Mouse (Mus musculus) olfactory bulb, adult 2 months (tissue): Measurements from ENCODE around the gene Nt5c1b.

Experiments used
- CTCF ChIP-seq: fragments of 200-500 bp; IDR thresholded peaks from 2 replicates; pipeline ENCODE4 v1.5.1; 2012; ENCODE audit warnings: low read depth, mild to moderate bottlenecking, low read length, moderate library complexity; ENCODE audit not compliant: insufficient read depth
- POLR2A ChIP-seq: fragments of 200-500 bp; IDR thresholded peaks from 2 replicates; pipeline ENCODE4 v1.6.1; 2012; ENCODE audit warnings: mild to moderate bottlenecking, low read depth, low read length, moderate library complexity; ENCODE audit not compliant: insufficient read depth

DNA sequence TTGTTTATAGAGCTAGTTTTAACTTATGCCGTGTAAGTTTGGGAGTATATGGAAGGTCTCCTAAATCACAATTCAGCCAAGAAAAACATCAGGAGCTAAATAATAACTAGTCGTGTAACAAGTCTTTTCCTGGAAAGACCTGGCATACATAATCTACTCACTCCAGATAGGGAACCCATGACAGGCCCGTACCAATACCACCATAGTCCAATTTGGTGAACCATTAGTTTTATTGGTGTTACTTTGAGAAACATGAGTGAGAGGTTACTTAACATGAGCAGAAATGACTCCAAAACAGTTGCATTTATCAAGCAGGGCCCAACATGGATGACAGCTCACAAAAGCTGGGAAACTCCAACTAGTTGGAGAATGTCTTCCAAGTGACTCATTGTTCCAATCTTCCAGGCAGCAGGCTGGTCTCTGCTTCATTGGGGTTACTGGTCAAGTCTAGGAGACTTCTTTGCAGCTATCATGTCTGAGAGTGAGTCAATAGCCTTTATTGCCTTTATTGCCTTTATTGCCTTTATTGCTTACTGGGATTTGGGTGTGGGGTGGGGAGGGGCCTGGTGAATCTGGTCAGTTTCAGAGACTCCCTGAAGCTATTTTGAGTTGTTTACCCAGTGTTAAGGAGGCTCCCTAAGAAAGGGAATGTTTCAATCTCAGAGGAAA lies 40.9 kb downstream of the Nt5c1b start:
- TF ChIP-seq POLR2A (no peak), CTCF (no peak)
